Mouse (Mus musculus) embryonic facial prominence, embryonic 14.5 days (tissue): ENCODE data around the gene Cnp. TPM values are rescaled to one million over a fixed set of nuclear protein-coding genes. Genes with fewer than 3 reads are reported as not detected.

Experiments used
- ATAC-seq: fragments of 200-750 bp; cut with Nextera tagmentation; 2 replicates; pipeline ENCODE4 v1.8.0; 2017; ENCODE audit warnings: low read depth, moderate number of reproducible peaks, moderate TSS enrichment
- DNase-seq: peaks from one replicate; pipeline ENCODE4 v3.0.0-alpha.2; 2015; ENCODE audit warnings: low spot score
- H3K27ac ChIP-seq: fragments of 300-500 bp; sonication (generic); replicated peaks from 2 replicates; pipeline ENCODE4 v1.5.1; 2014; ENCODE audit warnings: low read depth, mild to moderate bottlenecking, low read length, moderate library complexity
- H3K27me3 ChIP-seq: fragments of 300-500 bp; sonication (generic); replicated peaks from 2 replicates; pipeline ENCODE4 v1.6.1; 2014; ENCODE audit warnings: low read length; ENCODE audit not compliant: control insufficient read depth, insufficient read depth
- H3K36me3 ChIP-seq: fragments of 300-500 bp; sonication (generic); 2 replicates; pipeline ENCODE4 v1.6.1; 2014; ENCODE audit warnings: low read length, mixed read lengths; ENCODE audit not compliant: control insufficient read depth, insufficient read depth
- H3K4me1 ChIP-seq: fragments of 300-500 bp; sonication (generic); 2 replicates; pipeline ENCODE4 v1.6.1; 2014; ENCODE audit warnings: antibody characterized with exemption, low read length; ENCODE audit not compliant: control insufficient read depth, insufficient read depth
- H3K4me2 ChIP-seq: fragments of 300-500 bp; sonication (generic); 2 replicates; pipeline ENCODE4 v1.6.1; 2014; ENCODE audit warnings: low read depth, mild to moderate bottlenecking, low read length, moderate library complexity, mixed read lengths
- H3K4me3 ChIP-seq: fragments of 300-500 bp; sonication (generic); 2 replicates; pipeline ENCODE4 v1.5.1; 2014; ENCODE audit warnings: low read depth, mild to moderate bottlenecking, low read length
- H3K9ac ChIP-seq: fragments of 300-500 bp; sonication (generic); 2 replicates; pipeline ENCODE4 v1.6.1; 2014; ENCODE audit warnings: low read depth, mild to moderate bottlenecking, low read length, moderate library complexity, mixed read lengths
- H3K9me3 ChIP-seq: fragments of 300-500 bp; sonication (generic); 2 replicates; pipeline ENCODE4 v1.6.1; 2016; ENCODE audit warnings: low read length; ENCODE audit not compliant: control insufficient read depth
- WGBS: fragments of 180-500 bp; shearing (Covaris S2); extraction: QIAGEN DNeasy Blood & Tissue Kit; methylation state at CpG from one replicate; pipeline ENCODE4 v1.1.7; 2014; 5-methylcytosine and 5-hydroxymethylcytosine counted together
- polyA plus RNA-seq: library from polyadenylated mRNA; unstranded; fragments of >200 nt; fragmentation: Nextera tagmentation; extraction: Ambion mirVana; gene quantifications from 2 replicates; pipeline ENCODE4 v1.2.1, GENCODE M21; 2014

Cnp gene
- polyA plus RNA-seq, 1 experiment from 2014 or later, result 33.6 TPM

DNA sequence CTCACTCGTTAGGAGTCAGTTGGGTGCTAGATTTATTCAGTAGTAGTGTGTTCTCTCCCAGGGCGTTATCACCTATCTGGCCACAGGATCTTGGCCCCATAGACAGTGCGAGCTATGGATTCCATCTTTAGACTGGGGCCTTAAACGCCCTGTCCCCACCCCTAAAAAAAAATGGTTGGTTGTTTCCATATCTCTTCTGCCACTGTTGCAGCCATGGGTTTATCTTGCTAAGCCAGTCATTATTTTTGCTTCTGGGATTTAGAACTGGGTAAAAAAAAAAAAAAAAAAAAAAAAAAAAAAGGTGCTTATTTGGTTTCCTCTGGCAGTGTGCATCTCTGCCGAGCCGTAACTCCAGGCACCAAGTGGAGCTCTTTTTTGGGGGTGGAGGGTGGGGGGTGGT lies 10.0 kb upstream of the Cnp start:
- Histone ChIP-seq H3K4me3 (no peak overlapping the region), H3K36me3 (no peaks in the 10 kb centered on the region), H3K9me3 (no peaks in the 10 kb centered on the region), H3K9ac (no peak overlapping the region), H3K27me3 (no peaks in the 10 kb centered on the region), H3K27ac (no peak overlapping the region), H3K4me2 (no peak overlapping the region), H3K4me1 (no peaks in the 10 kb centered on the region)
- WGBS, result 86% methylated on average over 6 of the region's 6 CpGs
- ATAC-seq (no peak), DNase-seq (no peak)

DNA sequence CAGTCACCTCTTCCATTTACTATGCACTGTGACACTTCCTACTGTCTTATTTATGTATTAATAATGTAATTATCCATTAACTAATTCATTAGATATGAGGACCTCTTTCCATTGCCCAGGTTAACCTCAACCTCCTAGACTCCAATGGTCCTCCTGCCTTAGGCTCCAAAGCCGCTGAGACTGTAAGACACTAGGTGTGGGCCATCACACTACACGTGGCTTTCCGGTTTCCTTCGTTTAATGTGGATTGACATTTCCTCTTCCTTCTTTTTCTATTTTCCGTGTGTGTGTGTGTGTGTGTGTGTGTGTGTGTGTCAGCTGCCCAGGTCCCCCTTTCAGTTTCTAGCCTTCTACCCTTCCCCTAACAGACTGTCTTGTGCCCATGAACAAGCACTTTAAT lies 7.5 kb upstream of the Cnp start:
- WGBS, result 74% methylated on average over 5 of the region's 5 CpGs
- Histone ChIP-seq H3K27ac (no peak overlapping the region), H3K9ac (no peak overlapping the region), H3K36me3 (no peaks in the 10 kb centered on the region), H3K9me3 (no peaks in the 10 kb centered on the region), H3K27me3 (peaks cover 10% of the 10 kb centered on the region; the same call in 1 of the 2 replicates), H3K4me3 (no peak overlapping the region), H3K4me2 (no peak overlapping the region), H3K4me1 (peaks cover 4% of the 10 kb centered on the region; the same call in 1 of the 2 replicates)
- DNase-seq (no peak), ATAC-seq (no peak)

DNA sequence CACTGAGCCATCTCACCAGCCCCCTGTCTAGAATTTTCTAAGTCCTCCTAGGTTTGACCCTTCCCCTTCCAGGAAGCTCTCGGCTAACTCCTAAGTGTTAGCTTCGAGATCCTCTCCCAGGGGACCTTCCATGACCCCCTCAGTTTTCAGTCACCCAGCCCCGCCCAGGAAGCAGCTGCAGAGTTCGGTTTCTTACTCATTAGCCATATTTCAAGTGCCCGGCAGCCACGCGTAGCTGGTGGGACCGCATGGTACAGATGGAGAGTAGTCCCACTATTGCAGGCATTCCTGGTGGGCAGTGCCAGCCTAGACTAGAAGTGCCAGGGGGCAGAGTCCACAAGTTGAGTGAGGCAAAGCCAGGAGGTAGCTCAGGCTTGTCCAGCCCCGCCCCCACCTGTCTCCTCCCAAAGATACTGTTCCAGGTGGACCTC lies 6.9 kb upstream of the Cnp start:
- peaks cover 10% of the 10 kb centered on the region; the same call in 1 of the 2 replicates for H3K27me3 ChIP-seq
- no peak overlapping the region for H3K27ac ChIP-seq
- H3K9me3 ChIP-seq, result no peaks in the 10 kb centered on the region
- no peak overlapping the region for H3K4me3 ChIP-seq
- no peak for DNase-seq
- no peak overlapping the region for H3K9ac ChIP-seq
- H3K4me2 ChIP-seq, result no peak overlapping the region
- ATAC-seq, result no peak
- H3K4me1 ChIP-seq, result peaks cover 4% of the 10 kb centered on the region; the same call in 1 of the 2 replicates
- H3K36me3 ChIP-seq, result no peaks in the 10 kb centered on the region
- 60% methylated on average over 9 of the region's 9 CpGs for WGBS

DNA sequence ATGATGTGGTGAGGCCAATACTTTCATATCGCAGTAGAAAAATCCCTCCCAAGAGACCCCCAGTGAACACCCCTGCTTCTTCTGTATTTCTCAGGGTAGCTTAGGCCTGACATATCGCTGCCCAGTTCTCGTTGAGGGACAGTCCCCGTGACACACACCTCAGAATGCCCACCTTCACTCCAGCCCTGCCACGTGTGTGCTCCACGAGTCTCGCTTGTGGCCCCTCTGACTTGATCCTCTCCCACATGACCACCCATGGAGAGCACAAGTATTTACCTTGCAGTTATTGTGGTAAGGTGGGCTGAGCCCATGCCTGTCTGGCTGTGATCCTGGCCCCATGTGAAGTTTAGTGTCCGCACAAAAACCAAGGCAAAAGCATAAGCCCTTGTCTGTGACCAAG lies 6.0 kb upstream of the Cnp start:
- no peak overlapping the region for H3K9ac ChIP-seq
- no peak overlapping the region for H3K4me3 ChIP-seq
- no peak overlapping the region for H3K4me2 ChIP-seq
- H3K36me3 ChIP-seq, result no peaks in the 10 kb centered on the region
- DNase-seq, result no peak
- peaks cover 10% of the 10 kb centered on the region; the same call in 1 of the 2 replicates for H3K27me3 ChIP-seq
- 80% methylated on average over 8 of the region's 8 CpGs for WGBS
- H3K9me3 ChIP-seq, result no peaks in the 10 kb centered on the region
- H3K27ac ChIP-seq, result no peak overlapping the region
- peaks cover 4% of the 10 kb centered on the region; the same call in 1 of the 2 replicates for H3K4me1 ChIP-seq
- no peak for ATAC-seq

DNA sequence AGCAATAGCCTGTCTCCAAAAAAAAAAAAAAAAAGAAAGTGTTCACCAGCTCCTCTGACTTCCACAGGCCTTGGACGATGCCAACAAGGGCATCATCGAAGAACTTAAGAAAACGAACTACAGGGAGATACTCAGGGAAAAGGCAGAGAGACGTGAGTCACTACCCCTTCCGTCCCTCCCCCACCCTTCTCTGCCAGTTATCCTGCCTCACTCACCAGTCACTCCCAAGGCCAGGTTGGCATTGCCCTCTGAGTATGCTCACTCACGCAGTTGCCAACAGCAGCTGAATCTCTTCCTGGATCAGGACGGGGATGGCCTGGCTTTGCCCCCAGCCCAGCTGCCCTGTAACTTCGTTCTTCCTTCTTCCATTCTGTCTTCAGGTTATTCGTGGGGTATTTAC lies 4.9 kb upstream of the Cnp start:
- WGBS, result 60% methylated on average over 9 of the region's 9 CpGs
- no peaks in the 10 kb centered on the region for H3K9me3 ChIP-seq

DNA sequence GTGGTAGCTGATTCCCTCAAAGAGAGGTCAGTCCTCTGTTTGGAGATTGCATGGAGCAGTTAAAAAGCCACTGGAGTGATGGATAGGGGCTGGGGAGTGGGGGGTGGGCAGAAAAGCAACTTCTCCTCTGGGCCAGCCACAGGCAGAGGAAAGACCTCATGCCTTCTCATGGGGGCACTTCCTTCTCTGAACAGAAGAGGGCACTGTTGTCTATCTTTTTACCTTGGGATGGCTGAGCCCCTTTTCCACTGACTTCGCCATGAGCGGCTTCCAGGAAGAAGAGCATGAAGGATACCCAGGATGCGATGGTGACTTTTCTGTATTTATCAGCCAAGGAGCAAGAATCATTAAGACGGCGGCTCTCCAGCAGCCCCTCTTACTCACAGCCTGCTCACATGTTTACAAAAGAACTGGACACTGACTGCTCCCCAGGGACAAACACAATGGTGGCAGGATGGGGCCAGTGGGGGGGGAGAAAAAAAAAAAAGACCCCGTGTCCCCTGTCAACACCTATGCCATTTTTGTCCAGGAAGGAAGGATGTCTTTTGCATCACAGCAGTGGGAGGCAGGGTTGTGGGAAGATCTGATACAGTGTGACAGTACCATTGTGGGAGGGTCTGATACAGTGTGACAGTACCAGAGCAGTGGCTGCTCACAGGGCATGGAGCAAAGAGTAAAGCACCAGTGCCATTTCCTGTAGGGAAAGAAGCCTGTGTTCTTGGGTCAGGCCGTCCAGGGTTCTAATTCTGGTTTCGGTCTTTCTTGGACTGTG lies 4.1 kb upstream of the Cnp start:
- Histone ChIP-seq H3K4me3 (peak overlapping the region; percentile 11; the same call in 1 of the 2 replicates), H3K27me3 (peaks cover 10% of the 10 kb centered on the region; the same call in 1 of the 2 replicates), H3K4me2 (peak overlapping the region; percentile 49), H3K9me3 (no peaks in the 10 kb centered on the region), H3K36me3 (no peaks in the 10 kb centered on the region), H3K9ac (no peak overlapping the region), H3K27ac (no peak overlapping the region), H3K4me1 (peaks cover 7% of the 10 kb centered on the region)
- ATAC-seq, result peak; percentile 45
- 10% methylated on average over 8 of the region's 8 CpGs for WGBS
- DNase-seq, result peak; percentile 83

More for the DNA sequence above, 4.9 kb upstream of the Cnp start:
- Histone ChIP-seq H3K36me3 (no peaks in the 10 kb centered on the region), H3K4me2 (no peak overlapping the region), H3K9ac (no peak overlapping the region), H3K27ac (no peak overlapping the region), H3K4me1 (peaks cover 4% of the 10 kb centered on the region; the same call in 1 of the 2 replicates), H3K4me3 (no peak overlapping the region), H3K27me3 (peaks cover 10% of the 10 kb centered on the region; the same call in 1 of the 2 replicates)
- no peak for ATAC-seq
- no peak for DNase-seq

DNA sequence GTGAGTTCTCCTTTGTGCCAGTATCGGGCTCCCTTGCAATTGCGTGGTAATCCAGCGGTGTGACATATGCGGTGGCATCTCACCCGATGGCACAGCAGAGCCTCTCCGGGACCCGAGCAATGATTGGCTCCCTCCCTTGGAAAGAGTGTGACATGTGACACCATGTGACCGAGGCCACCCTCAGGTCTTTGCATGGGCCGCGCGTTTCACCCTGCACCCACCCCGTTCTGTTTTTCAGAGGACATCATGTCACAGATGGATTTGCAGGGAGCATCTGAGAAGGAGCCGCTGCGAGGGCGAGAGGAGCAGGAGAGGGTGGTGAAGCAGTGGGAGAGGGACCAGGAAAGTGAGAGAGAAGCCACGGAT lies 3.5 kb upstream of the Cnp start:
- peak overlapping the region; percentile 49 for H3K4me2 ChIP-seq
- H3K27me3 ChIP-seq, result peaks cover 10% of the 10 kb centered on the region; the same call in 1 of the 2 replicates
- no peak for DNase-seq
- 11% methylated on average over 16 of the region's 16 CpGs for WGBS
- H3K4me1 ChIP-seq, result peaks cover 12% of the 10 kb centered on the region
- H3K9me3 ChIP-seq, result no peaks in the 10 kb centered on the region
- H3K4me3 ChIP-seq, result peak overlapping the region; percentile 11; the same call in 1 of the 2 replicates
- 0 out of 2 replicates have a peak overlapping the region, but pooled peaks have one; percentile 37 for H3K9ac ChIP-seq
- H3K36me3 ChIP-seq, result no peaks in the 10 kb centered on the region
- no peak overlapping the region for H3K27ac ChIP-seq
- ATAC-seq, result no peak

DNA sequence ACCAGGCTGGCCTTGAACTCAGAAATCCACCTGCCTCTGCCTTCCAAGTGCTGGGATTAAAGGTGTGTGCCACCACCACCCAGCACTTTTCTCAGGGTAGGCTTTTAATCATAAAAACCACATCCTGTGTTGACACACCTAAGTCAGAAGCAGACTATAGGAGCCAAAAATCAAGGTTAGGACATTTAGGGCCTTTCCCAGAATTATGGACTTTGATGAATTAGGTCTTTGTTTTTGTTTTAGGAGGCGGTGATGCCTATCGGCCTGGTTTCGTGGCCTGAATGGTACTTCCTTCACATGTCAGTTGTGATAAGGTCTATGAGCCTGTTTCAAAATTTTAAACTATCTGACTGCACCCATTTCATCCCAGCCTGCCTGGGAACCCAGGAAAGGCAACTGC lies 516 bp upstream of the Cnp start:
- Histone ChIP-seq H3K27me3 (peaks cover 10% of the 10 kb centered on the region; the same call in 1 of the 2 replicates), H3K27ac (peak overlapping the region; percentile 68; the same call in 1 of the 2 replicates), H3K36me3 (peaks cover 11% of the 10 kb centered on the region), H3K9me3 (no peaks in the 10 kb centered on the region), H3K4me3 (peak overlapping the region; percentile 68), H3K9ac (0 out of 2 replicates have a peak overlapping the region, but pooled peaks have one; percentile 74), H3K4me2 (peak overlapping the region; percentile 81), H3K4me1 (peaks cover 15% of the 10 kb centered on the region)
- ATAC-seq (no peak), DNase-seq (no peak)
- WGBS, result 89% methylated on average over 3 of the region's 3 CpGs
